Mouse (Mus musculus): ENCODE results near the gene Npff. TPM values are rescaled to one million over a fixed set of nuclear protein-coding genes. Genes with fewer than 3 reads are reported as not detected.

Npff gene
- polyA plus RNA-seq, 1 experiment from 2014 or later: 1.1 TPM

DNA sequence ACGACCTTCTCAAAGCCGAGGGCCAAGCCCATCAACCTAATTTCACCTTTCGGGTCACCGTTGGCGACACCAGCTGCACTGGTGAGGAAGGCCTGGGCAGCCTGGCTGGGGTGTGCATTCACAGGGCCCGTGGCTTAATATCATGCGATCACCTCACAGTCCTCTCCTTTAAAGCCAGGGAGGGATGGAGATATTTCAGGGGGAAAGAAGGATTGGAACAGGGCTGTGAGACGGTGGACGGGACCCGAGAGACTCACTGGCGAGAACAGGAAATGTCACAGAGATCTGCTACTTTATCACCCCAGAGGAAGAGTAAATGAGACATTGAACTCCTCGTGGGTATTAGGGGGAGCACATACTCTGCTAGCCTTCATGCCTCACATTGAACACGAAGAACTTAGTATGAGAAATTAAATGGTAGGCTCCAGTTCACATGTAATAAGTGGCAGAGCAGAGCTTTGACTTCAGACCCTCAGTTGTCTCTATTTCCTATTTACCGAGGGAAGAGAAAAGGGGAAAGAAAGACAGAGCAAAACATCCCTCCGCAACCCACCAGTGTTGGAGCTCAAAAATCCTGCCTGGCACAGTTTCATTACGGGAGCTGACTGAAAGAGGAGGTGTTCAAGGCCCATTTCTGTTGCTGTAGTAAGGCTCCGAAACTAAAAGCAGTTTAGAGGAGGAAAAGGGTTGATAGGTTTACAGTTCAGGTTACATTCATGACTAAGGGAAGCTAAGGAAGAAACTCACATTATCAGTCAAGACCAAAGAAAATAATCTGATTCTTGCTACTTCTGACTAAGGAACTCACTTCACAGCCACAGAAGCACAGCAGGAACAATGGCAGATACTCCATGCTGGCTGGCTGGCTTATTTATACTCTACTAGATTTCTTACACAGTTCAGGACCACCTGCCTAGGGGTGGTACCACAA, 5.3 kb downstream of the Npff start:
- H3K27me3 ChIP-seq: peaks cover 5% of the 10 kb centered on the region; the same call in 1 of the 2 replicates
- peak overlapping the region; percentile 98 for H3K4me2 ChIP-seq
- H3K9me3 ChIP-seq (replicated peaks): no peaks in the 10 kb centered on the region
- peaks cover 51% of the 10 kb centered on the region for H3K4me1 ChIP-seq (replicated peaks)
- WGBS (ENCODE audit: insufficient replicate concordance): 35% methylated on average over 17 of the region's 17 CpGs
- peak overlapping the region; percentile 81 for H3K4me3 ChIP-seq (replicated peaks)
- ATAC-seq (ENCODE audit: low read depth) (no peak), DNase-seq (no peak)
- peak overlapping the region; percentile 96 for H3K27ac ChIP-seq
- peaks cover 36% of the 10 kb centered on the region for H3K36me3 ChIP-seq
- peak overlapping the region; percentile 87 for H3K9ac ChIP-seq

DNA sequence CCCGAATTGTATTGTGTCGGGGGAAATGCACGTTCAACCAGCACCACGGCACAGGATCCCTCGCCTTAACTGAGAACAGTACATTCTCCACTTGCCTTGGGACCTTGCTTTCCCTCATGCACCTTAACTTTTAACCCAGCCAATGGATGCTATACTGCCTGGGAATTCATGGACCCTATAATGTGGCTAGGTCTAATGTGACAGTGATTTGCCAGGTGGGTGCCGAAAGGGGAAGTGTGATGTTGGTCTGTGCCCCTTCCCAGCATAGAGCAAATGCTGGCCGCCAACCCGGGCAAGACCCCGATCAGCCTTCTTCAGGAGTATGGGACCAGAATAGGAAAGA, 5.9 kb downstream of the Npff start:
- Histone ChIP-seq H3K9ac (peak overlapping the region; percentile 87), H3K36me3 (peaks cover 30% of the 10 kb centered on the region), H3K9me3 (replicated peaks) (no peaks in the 10 kb centered on the region), H3K4me2 (peak overlapping the region; percentile 98), H3K4me1 (replicated peaks) (peaks cover 51% of the 10 kb centered on the region), H3K27me3 (peaks cover 5% of the 10 kb centered on the region; the same call in 1 of the 2 replicates), H3K4me3 (replicated peaks) (peak overlapping the region; percentile 81), H3K27ac (peak overlapping the region; percentile 96)
- ATAC-seq (ENCODE audit: low read depth) (no peak), DNase-seq (no peak)
- WGBS (ENCODE audit: insufficient replicate concordance): 4% methylated on average over 9 of the region's 9 CpGs

DNA sequence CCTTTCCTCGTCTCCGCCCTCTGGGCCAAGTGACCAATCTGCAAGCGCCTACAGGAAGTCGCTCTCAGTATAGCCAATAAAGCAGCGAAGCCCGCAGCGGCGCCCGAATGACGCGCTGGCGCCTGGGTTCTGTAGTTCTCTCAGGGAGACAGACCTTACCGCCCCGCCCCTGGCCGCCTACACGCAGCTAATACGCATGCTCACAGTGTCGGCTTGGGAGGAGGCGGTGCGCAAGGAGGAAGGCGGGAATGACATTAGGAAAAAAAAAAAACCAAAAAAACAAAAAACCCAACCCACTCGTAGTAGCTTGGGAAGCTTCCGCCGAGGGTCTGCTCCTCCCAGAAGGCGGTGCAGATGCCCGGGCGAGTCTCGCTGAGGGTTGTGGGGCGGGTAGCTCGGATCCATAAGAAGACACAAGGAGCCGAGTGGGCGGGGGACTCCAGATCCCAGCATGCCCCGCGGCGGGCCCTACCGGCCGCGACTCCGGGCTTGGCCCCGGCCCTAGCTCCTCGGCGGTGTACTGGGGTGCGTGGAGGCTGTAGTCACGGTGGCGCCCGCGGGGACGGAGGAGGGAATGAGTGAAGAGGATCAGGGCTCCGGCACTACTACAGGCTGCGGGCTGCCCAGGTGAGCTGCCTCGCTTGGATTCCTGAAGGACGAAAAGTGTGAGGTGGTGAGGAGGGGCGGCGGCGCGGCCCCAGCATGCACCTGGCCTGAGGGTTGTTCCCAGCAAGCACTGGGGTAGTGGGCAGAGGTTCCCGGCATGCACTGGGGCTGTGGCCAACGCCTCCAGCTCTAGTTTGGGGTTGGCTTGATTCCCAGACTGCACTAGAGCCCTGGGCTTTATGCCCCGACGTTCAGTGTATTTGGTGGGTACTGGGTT, 6.5 kb downstream of the Npff start, which contains the start of gene Tarbp2:
Tarbp2 (plus strand) TSS at position 217 of the 883 bp plus-strand sequence.
- Histone ChIP-seq H3K9me3 (replicated peaks) (no peaks in the 10 kb centered on the region), H3K9ac (peak within 1 kb of the TSS; percentile 87), H3K27ac (peak within 1 kb of the TSS; percentile 96), H3K4me3 (replicated peaks) (peak within 1 kb of the TSS; percentile 81), H3K4me1 (replicated peaks) (peaks cover 51% of the 10 kb centered on the region), H3K36me3 (peaks cover 26% of the 10 kb centered on the region), H3K27me3 (peaks cover 5% of the 10 kb centered on the region; the same call in 1 of the 2 replicates), H3K4me2 (peak within 1 kb of the TSS; percentile 98)
- WGBS (ENCODE audit: insufficient replicate concordance): under 1% methylated on average over 60 of the region's 60 CpGs
- DNase-seq (peak; percentile 100), ATAC-seq (ENCODE audit: low read depth) (peak; percentile 92)

DNA sequence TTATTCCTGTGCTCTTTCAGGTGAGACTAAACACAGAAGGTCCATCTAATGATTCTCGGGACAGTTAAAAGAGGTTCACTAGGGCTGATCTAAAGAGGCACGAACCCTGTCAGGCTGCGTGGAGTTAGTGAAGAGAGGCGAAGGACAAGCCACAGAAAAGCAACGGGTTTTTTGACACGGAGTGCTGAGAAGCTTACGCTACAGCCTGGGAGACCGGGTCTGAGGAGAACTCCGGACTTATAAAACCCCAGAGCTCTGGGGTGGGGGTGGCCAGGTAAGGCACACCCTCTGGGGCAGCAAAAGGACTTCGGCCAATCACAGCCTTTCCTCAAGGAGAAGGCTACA, 7.1 kb downstream of the Npff start:
- DNase-seq (no peak), ATAC-seq (ENCODE audit: low read depth) (no peak)
- H3K4me2 ChIP-seq: peak overlapping the region; percentile 98
- H3K27ac ChIP-seq: peak overlapping the region; percentile 85
- no peaks in the 10 kb centered on the region for H3K9me3 ChIP-seq (replicated peaks)
- peak overlapping the region; percentile 75 for H3K9ac ChIP-seq
- H3K4me1 ChIP-seq (replicated peaks): peaks cover 51% of the 10 kb centered on the region
- peaks cover 5% of the 10 kb centered on the region; the same call in 1 of the 2 replicates for H3K27me3 ChIP-seq
- H3K36me3 ChIP-seq: peaks cover 21% of the 10 kb centered on the region
- peak overlapping the region; percentile 81 for H3K4me3 ChIP-seq (replicated peaks)
- 1% methylated on average over 10 of the region's 10 CpGs for WGBS (ENCODE audit: insufficient replicate concordance)

DNA sequence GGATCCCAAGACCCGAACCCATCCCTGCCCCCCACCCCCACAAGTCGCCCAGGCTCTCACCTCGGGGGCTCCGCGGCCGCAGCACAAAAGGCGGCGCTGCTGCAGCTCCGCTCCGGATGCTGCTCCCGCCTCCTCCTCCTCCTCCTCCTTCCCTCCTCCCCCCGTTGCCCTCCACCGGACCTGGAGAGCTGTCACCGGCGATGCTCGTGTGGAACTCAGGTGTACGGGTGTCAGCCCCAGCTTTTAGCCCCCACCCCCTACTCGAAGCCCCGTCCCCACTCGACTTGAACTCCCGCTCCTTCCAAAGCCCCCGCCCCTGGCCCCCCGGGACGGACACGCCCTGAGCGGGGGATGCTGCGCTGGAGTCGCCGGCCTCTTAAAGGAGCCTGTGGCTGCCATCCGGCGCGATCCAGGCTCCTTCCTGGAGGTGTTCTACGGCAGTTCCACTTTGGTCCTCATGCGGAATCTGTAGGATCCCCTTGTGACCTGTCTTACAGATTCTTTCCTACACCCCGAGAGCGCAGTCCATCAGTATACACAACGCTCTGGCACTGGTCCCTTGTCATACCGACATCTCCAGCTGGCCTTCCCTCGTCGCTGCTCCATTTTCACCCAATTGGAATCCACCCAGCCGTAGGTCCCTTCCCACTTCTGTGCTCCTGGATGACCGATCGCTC, 7.9 kb downstream of the Npff start, which contains the start of gene Map3k12:
Map3k12 (minus strand) TSS at position 337 of the 677 bp plus-strand sequence.
- peak within 1 kb of the TSS; percentile 75 for H3K9ac ChIP-seq
- no peak for ATAC-seq (ENCODE audit: low read depth)
- peak within 1 kb of the TSS; percentile 98 for H3K4me2 ChIP-seq
- H3K27ac ChIP-seq: peak within 1 kb of the TSS; percentile 85
- H3K4me3 ChIP-seq (replicated peaks): peak within 1 kb of the TSS; percentile 81
- peaks cover 13% of the 10 kb centered on the region for H3K36me3 ChIP-seq
- H3K27me3 ChIP-seq: peaks cover 9% of the 10 kb centered on the region; the same call in 1 of the 2 replicates
- DNase-seq: peak; percentile 47
- WGBS (ENCODE audit: insufficient replicate concordance): 1% methylated on average over 43 of the region's 43 CpGs
- no peaks in the 10 kb centered on the region for H3K9me3 ChIP-seq (replicated peaks)
- H3K4me1 ChIP-seq (replicated peaks): peaks cover 51% of the 10 kb centered on the region

DNA sequence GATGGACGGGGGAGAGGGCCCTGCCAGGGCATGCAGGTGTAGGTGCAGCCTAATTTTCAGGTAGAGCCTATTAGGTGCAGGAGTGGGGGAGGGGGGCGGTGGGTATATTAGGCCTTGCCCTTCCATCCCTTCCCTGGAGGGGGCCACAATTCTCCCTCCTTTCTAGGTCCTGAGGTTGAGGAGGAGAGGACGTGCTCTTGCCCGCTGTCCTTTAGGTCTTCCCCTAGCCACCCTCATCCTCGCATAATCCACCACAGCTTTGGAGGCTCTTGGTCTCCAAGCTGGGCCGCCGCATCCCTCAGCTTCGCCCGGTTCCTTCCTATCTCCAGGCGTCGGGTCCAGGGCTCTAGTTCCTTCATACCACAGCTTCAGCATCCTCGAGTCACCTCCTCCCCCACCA, 8.4 kb downstream of the Npff start:
- Histone ChIP-seq H3K27me3 (peaks cover 15% of the 10 kb centered on the region; the same call in 1 of the 2 replicates), H3K4me2 (peak overlapping the region; percentile 98), H3K9ac (peak overlapping the region; percentile 75), H3K9me3 (replicated peaks) (no peaks in the 10 kb centered on the region), H3K36me3 (peaks cover 7% of the 10 kb centered on the region; the same call in 1 of the 2 replicates), H3K4me3 (replicated peaks) (peak overlapping the region; percentile 81), H3K4me1 (replicated peaks) (peaks cover 50% of the 10 kb centered on the region), H3K27ac (no peak overlapping the region)
- no peak for DNase-seq
- ATAC-seq (ENCODE audit: low read depth): no peak
- 11% methylated on average over 12 of the region's 12 CpGs for WGBS (ENCODE audit: insufficient replicate concordance)

DNA sequence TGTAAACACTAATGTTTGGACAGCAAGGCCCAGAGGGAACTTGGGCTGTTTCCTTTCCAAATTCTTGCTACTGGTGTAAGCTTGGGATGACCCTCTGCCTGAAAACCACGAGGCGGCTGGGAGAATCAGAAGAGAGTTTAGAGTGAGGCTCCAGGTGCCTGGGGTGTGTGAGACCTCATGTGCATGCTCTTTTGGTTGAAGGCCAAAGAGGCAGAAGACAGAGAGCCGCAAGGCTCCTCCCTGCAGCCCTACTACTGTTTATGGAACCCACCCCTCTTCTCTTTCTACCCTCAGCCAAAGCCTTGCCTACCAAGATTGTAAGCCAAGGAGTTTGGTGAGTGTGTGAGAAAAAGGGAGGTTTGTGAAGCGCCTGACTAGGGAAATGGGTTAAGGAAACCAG, 9.0 kb downstream of the Npff start:
- 59% methylated on average over 4 of the region's 4 CpGs for WGBS (ENCODE audit: insufficient replicate concordance)
- no peak for ATAC-seq (ENCODE audit: low read depth)

DNA sequence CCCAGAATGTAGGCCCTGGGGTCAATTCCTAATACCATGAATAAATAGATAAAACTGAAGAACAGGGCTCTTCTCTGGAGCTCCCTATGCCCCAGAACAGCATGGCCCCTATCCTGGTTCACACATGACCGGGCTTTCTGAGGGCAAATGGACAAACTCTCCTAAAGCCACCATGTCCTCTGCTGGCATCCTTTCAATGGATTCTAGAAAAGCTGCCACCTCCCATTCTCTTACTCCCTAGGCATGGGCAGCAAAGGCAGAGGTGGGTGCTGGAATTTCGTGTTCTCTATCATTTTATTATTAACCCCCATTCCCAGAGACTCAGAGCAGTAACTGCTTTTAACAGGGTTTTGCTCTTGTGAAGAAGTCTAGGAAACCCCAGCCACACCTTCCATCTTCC, 9.5 kb downstream of the Npff start:
- Histone ChIP-seq H3K9ac (no peak overlapping the region), H3K36me3 (no peaks in the 10 kb centered on the region), H3K4me1 (replicated peaks) (peaks cover 50% of the 10 kb centered on the region), H3K27ac (no peak overlapping the region), H3K9me3 (replicated peaks) (no peaks in the 10 kb centered on the region), H3K4me3 (replicated peaks) (no peak overlapping the region), H3K27me3 (peaks cover 20% of the 10 kb centered on the region; the same call in 1 of the 2 replicates), H3K4me2 (no peak overlapping the region)
- DNase-seq (no peak), ATAC-seq (ENCODE audit: low read depth) (no peak)
- WGBS (ENCODE audit: insufficient replicate concordance): 58% methylated on average over 2 of the region's 2 CpGs

More for the DNA sequence above, 9.0 kb downstream of the Npff start:
- Histone ChIP-seq H3K4me1 (replicated peaks) (peaks cover 50% of the 10 kb centered on the region), H3K36me3 (peaks cover 2% of the 10 kb centered on the region; the same call in 1 of the 2 replicates), H3K9me3 (replicated peaks) (no peaks in the 10 kb centered on the region), H3K27me3 (peaks cover 16% of the 10 kb centered on the region; the same call in 1 of the 2 replicates), H3K4me3 (replicated peaks) (peak overlapping the region; percentile 81; the same call in 1 of the 2 replicates), H3K9ac (peak overlapping the region; percentile 75), H3K27ac (no peak overlapping the region), H3K4me2 (peak overlapping the region; percentile 98)
- DNase-seq: no peak

DNA sequence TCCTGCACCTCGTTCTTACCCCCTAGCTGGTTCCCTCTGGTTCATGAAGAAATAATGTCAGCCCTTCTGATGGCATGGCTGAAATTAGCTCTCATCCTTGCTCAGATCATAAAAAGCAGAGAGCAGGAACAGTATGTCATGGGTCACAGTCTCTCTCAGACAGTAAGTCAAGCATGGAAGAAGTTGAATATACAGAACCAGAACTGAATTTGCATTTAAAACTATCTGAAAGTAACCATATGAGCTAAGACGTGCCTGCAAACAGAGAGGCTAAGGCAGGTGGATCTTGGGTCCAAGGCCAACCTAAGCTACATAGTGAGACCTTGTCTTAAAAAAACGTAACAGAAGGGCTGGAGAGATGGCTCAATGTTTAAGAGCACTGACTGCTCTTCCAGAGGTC, 11.7 kb downstream of the Npff start:
- Histone ChIP-seq H3K4me3 (replicated peaks) (no peak overlapping the region), H3K9me3 (replicated peaks) (no peaks in the 10 kb centered on the region), H3K4me2 (no peak overlapping the region), H3K27me3 (peaks cover 26% of the 10 kb centered on the region), H3K36me3 (no peaks in the 10 kb centered on the region), H3K27ac (no peak overlapping the region), H3K4me1 (replicated peaks) (peaks cover 44% of the 10 kb centered on the region), H3K9ac (no peak overlapping the region)
- ATAC-seq (ENCODE audit: low read depth): no peak
- 54% methylated on average over 3 of the region's 3 CpGs for WGBS (ENCODE audit: insufficient replicate concordance)
- no peak for DNase-seq

DNA sequence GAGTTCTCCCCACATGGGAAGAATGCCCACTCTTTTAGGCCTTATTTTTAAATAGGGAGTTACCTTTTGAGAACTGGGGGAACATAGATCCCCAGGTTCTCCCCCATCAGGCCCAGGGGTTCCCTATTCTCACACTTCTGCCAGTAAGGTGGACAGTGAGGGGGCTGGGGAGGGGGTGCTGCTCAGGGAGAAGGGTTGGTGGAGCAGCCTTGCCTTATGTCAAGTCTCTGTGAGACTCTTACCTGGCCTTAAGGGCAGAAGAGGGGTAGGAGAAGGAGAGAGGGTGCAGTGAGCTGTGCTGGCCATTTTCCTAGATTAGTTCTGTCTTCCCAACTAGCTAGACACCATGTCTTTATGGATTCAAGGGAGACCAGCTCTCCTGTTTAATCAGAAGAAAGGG, 12.3 kb downstream of the Npff start:
- Histone ChIP-seq H3K36me3 (no peaks in the 10 kb centered on the region), H3K27me3 (peaks cover 26% of the 10 kb centered on the region), H3K27ac (no peak overlapping the region), H3K4me2 (no peak overlapping the region), H3K9ac (no peak overlapping the region), H3K4me1 (replicated peaks) (peaks cover 44% of the 10 kb centered on the region), H3K4me3 (replicated peaks) (no peak overlapping the region), H3K9me3 (replicated peaks) (no peaks in the 10 kb centered on the region)
- ATAC-seq (ENCODE audit: low read depth): no peak
- no peak for DNase-seq

Measured in liver, embryonic 13.5 days (tissue).